In genomic region chr10:39411857-39412559, GRCm38 (mm10) we compare ENCODE assay signal across 13 mouse cellular contexts. TPM values are rescaled to one million over a fixed set of nuclear protein-coding genes. Genes with fewer than 3 reads are reported as not detected.
DNase-seq lines count a peak whose midpoint lies in the region; ATAC-seq lines count a peak whose summit lies in the region.
"Had no signal": no experiment of that assay in that cellular context is flagged by ENCODE, and none has a peak within 500 bp of the region (broad histone marks: within the 10 kb centered on the region; RNA-seq: fewer than 3 reads in every experiment).

No protein-coding gene starts in this region.

- H3K4me3 ChIP-seq in liver, embryonic 16.5 days (ENCODE audit: low read depth, low read length) = no peak overlapping the region
- H3K4me3 ChIP-seq: embryonic facial prominence, embryonic 15.5 days; limb, embryonic 15.5 days had no signal

- peak; percentile 13; the same call in 1 of the 2 replicates for ATAC-seq in liver, embryonic 16.5 days (ENCODE audit: low read depth)

- no peak overlapping the region for H3K9ac ChIP-seq in liver, embryonic 16.5 days (ENCODE audit: low read depth, low read length)
- H3K9ac ChIP-seq: embryonic facial prominence, embryonic 15.5 days; limb, embryonic 15.5 days had no signal

- 43% methylated on average over 8 of the region's 8 CpGs for WGBS in liver, embryonic 16.5 days (ENCODE audit: insufficient replicate concordance)

- no peaks in the 10 kb centered on the region for H3K36me3 ChIP-seq in liver, embryonic 16.5 days (ENCODE audit: control insufficient read depth, insufficient read depth)
- H3K36me3 ChIP-seq: embryonic facial prominence, embryonic 15.5 days; limb, embryonic 15.5 days had no signal

- H3K4me2 ChIP-seq in liver, embryonic 16.5 days (ENCODE audit: low read depth, low read length) = no peak overlapping the region
- H3K4me2 ChIP-seq: embryonic facial prominence, embryonic 15.5 days; limb, embryonic 15.5 days had no signal

- H3K27ac ChIP-seq in liver, embryonic 16.5 days (ENCODE audit: low read length) = no peak overlapping the region
- H3K27ac ChIP-seq: embryonic facial prominence, embryonic 15.5 days; limb, embryonic 15.5 days had no signal

- peaks cover 12% of the 10 kb centered on the region for H3K4me1 ChIP-seq in liver, embryonic 16.5 days (ENCODE audit: control insufficient read depth, low read depth, low read length)

- intact Hi-C loops in left cerebral cortex, postnatal 4 days (cut with DNase I) = no loop called here
- intact Hi-C loops in left cerebral cortex, postnatal 14 days (cut with DNase I) = no loop called here

- no peaks in the 10 kb centered on the region for H3K27me3 ChIP-seq in liver, embryonic 16.5 days (ENCODE audit: control insufficient read depth, insufficient read depth, low read depth, low read length)
- H3K27me3 ChIP-seq: embryonic facial prominence, embryonic 15.5 days; limb, embryonic 15.5 days had no signal

- peak; percentile 48 for DNase-seq in adrenal gland, adult 2 months
- DNase-seq in adrenal gland, adult 18-20 months (ENCODE audit: low spot score in 2 of 2) = no peak
- peak; percentile 38 for DNase-seq in left cerebral cortex, postnatal 4 days
- no peak for DNase-seq in left cerebral cortex, postnatal 14 days (ENCODE audit: low spot score in 2 of 2)
- peak; percentile 68 for DNase-seq in NIH3T3 (ENCODE audit: low read depth)
- no peak for DNase-seq in urinary bladder, postnatal 4 days (ENCODE audit: low spot score in 2 of 2)
- no peak for DNase-seq in natural killer cell, adult 2 months (ENCODE audit: low spot score in 2 of 2)
- DNase-seq: cerebellum, adult 2 months; kidney, postnatal 10 days; layer of hippocampus, postnatal 36 days had no signal

- no peaks in the 10 kb centered on the region for H3K9me3 ChIP-seq in liver, embryonic 16.5 days (replicated peaks; ENCODE audit: control insufficient read depth, low read length)
- H3K9me3 ChIP-seq: embryonic facial prominence, embryonic 15.5 days; limb, embryonic 15.5 days had no signal

RNA-seq across cellular contexts. Expression of gene Fyn, which starts 43.4 kb away (rescaled TPM):
- total RNA-seq in adrenal gland, adult 2 months (2021) = 10 to 100 TPM; 37.9 to 56.2 TPM
- 22.7 and 27.9 TPM in 2 replicates for polyA plus RNA-seq in adrenal gland, adult 2 months (2012; rRNA removed)
- total RNA-seq in adrenal gland, adult 18-20 months (2021) = 10 to 100 TPM; 41.4 to 46.2 TPM
- total RNA-seq in left cerebral cortex, postnatal 4 days (2021) = 100 to 1,000 TPM; 211 to 217 TPM
- total RNA-seq in left cerebral cortex, postnatal 14 days (2021) = 100 to 1,000 TPM; 163 to 176 TPM
- 4.5 and 5.9 TPM in 2 replicates for polyA plus RNA-seq in liver, embryonic 16.5 days (2015; fragmentation: Nextera tagmentation; extraction: Ambion mirVana)

Comparison
In these comparisons a context has a peak if more than half of its experiments do, and no peak if none do; other contexts are left out.
1. DNase-seq: peak in adrenal gland, adult 2 months (single experiment), left cerebral cortex, postnatal 4 days (single experiment) and NIH3T3 (single experiment); none in adrenal gland, adult 18-20 months (0 of 2), left cerebral cortex, postnatal 14 days (0 of 2), urinary bladder, postnatal 4 days (0 of 2) and natural killer cell, adult 2 months (0 of 2).